Mouse (Mus musculus) liver, embryonic 14.5 days (tissue): ENCODE results near the gene Sf3a2.

Experiments used
- CTCF ChIP-seq: IDR thresholded peaks from 2 replicates; pipeline ENCODE4 v1.5.1; 2016; ENCODE audit warnings: antibody characterized with exemption, low read depth, control low read depth
- EP300 ChIP-seq: IDR thresholded peaks from 2 replicates; pipeline ENCODE4 v1.6.1; 2016; ENCODE audit warnings: antibody characterized with exemption, low read depth

DNA sequence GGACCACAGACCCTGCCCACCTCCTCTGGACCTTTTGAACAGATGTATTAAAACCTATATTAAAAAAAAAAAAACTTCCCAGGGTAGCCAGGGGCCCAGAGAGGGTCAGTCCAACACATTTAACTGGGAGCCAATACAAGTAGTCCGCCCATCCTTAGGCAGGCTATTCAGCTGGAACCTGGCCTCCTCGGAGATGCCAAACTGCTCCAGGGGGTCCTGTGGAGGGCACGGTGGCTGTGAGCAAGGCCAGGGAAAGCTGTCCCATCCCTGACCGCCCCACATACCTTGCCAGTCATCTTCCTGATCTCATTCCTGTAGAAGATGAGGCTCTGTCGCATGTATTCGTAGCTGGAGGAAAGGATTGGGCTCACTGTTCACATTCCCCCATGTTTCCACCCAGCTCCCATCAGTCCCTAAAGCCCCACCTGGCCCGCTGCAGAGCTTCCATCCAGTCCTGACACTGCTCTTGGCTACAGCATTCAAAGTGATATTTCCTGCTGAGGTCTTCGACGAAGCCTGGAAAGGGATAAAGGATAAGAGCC lies 1.6 kb upstream of the Sf3a2 start:
- TF ChIP-seq EP300 (no peak), CTCF (no peak)
